Mouse (Mus musculus): ENCODE data around the gene Gucy2g.

- TF ChIP-seq CTCF (IDR thresholded peaks at IDR 0.05; ENCODE audit: low read depth) (no peak), EP300 (optimal IDR thresholded peaks at IDR 0.05) (no peak)
Observed at GRCm38 (mm10) chr19:55217365-55217764, 23.7 kb downstream of the Gucy2g start.

All from stomach, postnatal 0 days (tissue).